Mouse (Mus musculus) erythroblast, embryonic 14.5 days (primary cell): ENCODE results near the gene Magi1.

ENCODE experiments used
- GATA1 ChIP-seq: IDR thresholded peaks from 2 replicates; pipeline ENCODE4 v1.6.1; 2012; ENCODE audit warnings: low read length, inconsistent platforms, mixed read lengths
- TAL1 ChIP-seq: IDR thresholded peaks from 3 replicates; pipeline ENCODE4 v1.6.1; 2012; ENCODE audit warnings: low read length, inconsistent platforms, mixed read lengths

DNA sequence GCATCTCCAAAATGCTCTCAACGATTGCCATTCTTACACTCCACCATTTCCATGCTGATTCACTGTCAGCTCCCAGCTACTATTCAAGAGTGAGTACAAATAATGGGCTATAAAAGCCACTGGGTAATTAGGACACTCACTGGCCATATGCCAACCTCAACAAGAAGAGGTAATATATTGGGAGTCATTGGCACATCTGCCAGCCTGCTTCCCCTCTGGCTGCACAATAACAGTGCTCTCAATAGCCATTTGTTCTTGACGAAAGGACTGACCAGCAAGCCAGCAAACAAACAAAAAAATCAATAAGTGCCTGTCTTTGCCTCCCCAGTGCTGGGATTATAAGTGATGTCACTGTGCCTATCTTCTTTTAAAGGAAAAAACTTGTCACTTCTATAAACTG lies 326.5 kb downstream of the Magi1 start:
- TF ChIP-seq TAL1 (no peak), GATA1 (no peak)
